Mouse (Mus musculus) lung, adult 2 months (tissue): Measurements from ENCODE around the gene Cass4.

Source experiments
- CTCF ChIP-seq: fragments of 200-500 bp; IDR thresholded peaks from 2 replicates; pipeline ENCODE4 v1.5.1; 2011; ENCODE audit warnings: mild to moderate bottlenecking, low read length, control low read depth; ENCODE audit not compliant: insufficient read depth
- POLR2A ChIP-seq: fragments of 200-500 bp; IDR thresholded peaks from 2 replicates; pipeline ENCODE4 v1.6.1; 2011; ENCODE audit warnings: low read depth, mild to moderate bottlenecking, control low read depth, low read length, borderline replicate concordance; ENCODE audit errors: extremely low read depth

- no peak for TF ChIP-seq CTCF
- no peak for TF ChIP-seq POLR2A
Measured at GRCm38 (mm10) chr2:172346933-172347611, 46.5 kb upstream of the Cass4 start.
